10 mouse cellular contexts compared by ENCODE assay signal in the genomic region with DNA sequence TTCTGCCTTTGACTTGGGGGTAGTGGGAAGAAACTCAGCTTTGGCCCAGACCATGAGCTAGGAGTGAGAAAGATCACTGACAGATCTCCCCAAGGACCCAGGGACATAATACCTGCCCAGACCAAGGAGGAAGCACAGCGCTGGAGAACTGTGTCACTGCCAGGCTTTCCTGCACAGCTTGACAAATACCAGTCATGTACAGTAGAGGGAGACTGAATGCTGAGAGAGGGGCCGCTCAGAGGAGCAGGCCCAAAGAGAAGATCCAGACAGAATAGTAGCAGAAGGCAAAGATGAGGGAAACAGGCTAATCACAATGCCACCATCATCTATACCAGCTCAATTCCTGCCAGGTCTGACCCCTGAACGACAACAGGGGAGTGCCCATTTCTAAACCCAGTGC. TPM values are rescaled to one million over a fixed set of nuclear protein-coding genes. Genes with fewer than 3 reads are reported as not detected.
DNase-seq lines count a peak whose midpoint lies in the region; TF ChIP-seq lines count a peak whose summit lies in the region.
"Had no signal": no experiment of that assay in that cellular context is flagged by ENCODE, and none has a peak within 500 bp of the region (broad histone marks: within the 10 kb centered on the region; RNA-seq: fewer than 3 reads in every experiment).

No protein-coding gene starts in this region.

- no peaks in the 10 kb centered on the region for H3K36me3 ChIP-seq in MEL (ENCODE audit: control insufficient read depth in 1 of 2, insufficient read depth in 2 of 2, low read length in 2 of 2)

- TF ChIP-seq RAD21 in MEL (IDR thresholded peaks at IDR 0.05; ENCODE audit: low read depth, low read length): peak; percentile 32

- no peak for TF ChIP-seq POLR2A in MEL (IDR thresholded peaks at IDR 0.05; ENCODE audit: control insufficient read depth in 1 of 2, insufficient read depth in 1 of 2, low read depth in 1 of 2, low read length in 2 of 2, poor library complexity in 1 of 2)

- no peaks in the 10 kb centered on the region; a peak in 1 of 4 replicates for H3K4me1 ChIP-seq in MEL (ENCODE audit: control insufficient read depth in 1 of 2, insufficient read depth in 2 of 2, low read length in 2 of 2)
- H3K4me1 ChIP-seq: embryonic facial prominence, embryonic 12.5 days; liver, embryonic 13.5 days had no signal

- no peak overlapping the region for H3K27ac ChIP-seq in MEL (ENCODE audit: control insufficient read depth, low read depth, low read length)
- H3K27ac ChIP-seq: embryonic facial prominence, embryonic 12.5 days; liver, embryonic 13.5 days had no signal

- H3K9me3 ChIP-seq in MEL (replicated peaks; ENCODE audit: insufficient read depth, low read length): no peaks in the 10 kb centered on the region
- H3K9me3 ChIP-seq: embryonic facial prominence, embryonic 12.5 days; liver, embryonic 13.5 days had no signal

- peak in 2 of 3 experiments; percentile 5 to 40; a peak in 2 of 6 replicates for TF ChIP-seq CTCF in MEL (IDR thresholded peaks at IDR 0.05 in 2 of 3, conservative IDR thresholded peaks at IDR 0.05 in 1 of 3; ENCODE audit: control insufficient read depth in 1 of 3, insufficient read depth in 1 of 3, low read depth in 2 of 3, low read length in 3 of 3, poor library complexity in 1 of 3, severe bottlenecking in 1 of 3)

- peak; percentile 12 for DNase-seq in embryo, embryonic 10.5 days (ENCODE audit: low spot score)
- no peak for DNase-seq in embryo, embryonic 10 days (ENCODE audit: low spot score)
- DNase-seq in layer of hippocampus, postnatal 10 days (ENCODE audit: low spot score in 2 of 2): peak; percentile 30
- no peak for DNase-seq in layer of hippocampus, postnatal 36 days
- DNase-seq in MEL (ENCODE audit: low read depth, low spot score): no peak
- peak; percentile 37 for DNase-seq in heart, postnatal 4 days
- no peak for DNase-seq in T-cell, adult 2 months (ENCODE audit: low spot score)
- DNase-seq in kidney, adult 18-20 months: no peak
- DNase-seq: liver, embryonic 13.5 days had no signal

- no peaks in the 10 kb centered on the region for H3K79me2 ChIP-seq in MEL (ENCODE audit: control insufficient read depth, insufficient read depth, low read length, poor library complexity)

- no peak overlapping the region for H3K4me3 ChIP-seq in MEL (ENCODE audit: control insufficient read depth in 1 of 2, insufficient read depth in 1 of 2, low read depth in 2 of 2, low read length in 2 of 2)
- H3K4me3 ChIP-seq: embryonic facial prominence, embryonic 12.5 days; liver, embryonic 13.5 days had no signal

- no peak overlapping the region for H3K9ac ChIP-seq in MEL (ENCODE audit: control insufficient read depth, low read depth, low read length, poor library complexity, severe bottlenecking)
- H3K9ac ChIP-seq: embryonic facial prominence, embryonic 12.5 days; liver, embryonic 13.5 days had no signal

- TF ChIP-seq EP300 in MEL (IDR thresholded peaks at IDR 0.05; ENCODE audit: low read depth in 1 of 2, low read length in 2 of 2): no peak

- no peaks in the 10 kb centered on the region for H3K27me3 ChIP-seq in MEL (ENCODE audit: control insufficient read depth in 1 of 2, insufficient read depth in 2 of 2, low read length in 2 of 2)
- H3K27me3 ChIP-seq: embryonic facial prominence, embryonic 12.5 days; liver, embryonic 13.5 days had no signal

TF ChIP-seq in MEL, 35 proteins besides CTCF, POLR2A, EP300 and RAD21:
- TF ChIP-seq HCFC1 (IDR thresholded peaks at IDR 0.05; ENCODE audit: low read depth, low read length) (no peak), SMC3 (IDR thresholded peaks at IDR 0.05; ENCODE audit: low read depth, low read length) (peak; percentile 33; the same call in 1 of the 2 replicates)

RNA-seq across cellular contexts. Expression of gene Fbxo10, which starts 29.5 kb away (rescaled TPM):
- total RNA-seq in layer of hippocampus, postnatal 10 days (2021): 10 to 100 TPM; 31.6 to 35.5 TPM
- total RNA-seq in layer of hippocampus, postnatal 36 days (2021): 10 to 100 TPM; 43.3 to 47.7 TPM
- total RNA-seq in MEL (2012; rRNA removed): 2.0 and 2.2 TPM in 2 replicates
- 1 to 10 TPM in 1 of 2 experiments, not detected in 1; 6.5 TPM for polyA plus RNA-seq in MEL (2012; ENCODE audit: insufficient read depth in 1 of 2, insufficient read length in 2 of 2, low read depth in 1 of 2, low replicate concordance in 2 of 2, missing spikeins in 1 of 2)
- 10 to 100 TPM; 21.3 to 23.1 TPM for total RNA-seq in heart, postnatal 4 days (2021)

RNA-seq across cellular contexts. Expression of gene Polr1e, which starts 36.5 kb away (rescaled TPM):
- total RNA-seq in layer of hippocampus, postnatal 10 days (2021): 10 to 100 TPM; 17.2 to 17.4 TPM
- total RNA-seq in layer of hippocampus, postnatal 36 days (2021): 10 to 100 TPM; 12.0 to 12.6 TPM
- 35.4 and 40.8 TPM in 2 replicates for total RNA-seq in MEL (2012; rRNA removed)
- 10 to 100 TPM in 1 of 2 experiments, not detected in 1; 51.5 TPM for polyA plus RNA-seq in MEL (2012; ENCODE audit: insufficient read depth in 1 of 2, insufficient read length in 2 of 2, low read depth in 1 of 2, low replicate concordance in 2 of 2, missing spikeins in 1 of 2)
- 10 to 100 TPM; 41.6 to 45.0 TPM for total RNA-seq in heart, postnatal 4 days (2021)

RNA-seq across cellular contexts. Expression of gene Zbtb5, which starts 42.6 kb away (rescaled TPM):
- total RNA-seq in layer of hippocampus, postnatal 10 days (2021): 10 to 100 TPM; 18.3 to 18.5 TPM
- 10 to 100 TPM in 1 of 2 experiments, 1 to 10 TPM in 1; 9.7 to 10.3 TPM for total RNA-seq in layer of hippocampus, postnatal 36 days (2021)
- 7.8 and 9.1 TPM in 2 replicates for total RNA-seq in MEL (2012; rRNA removed)
- polyA plus RNA-seq in MEL (2012; ENCODE audit: insufficient read depth in 1 of 2, insufficient read length in 2 of 2, low read depth in 1 of 2, low replicate concordance in 2 of 2, missing spikeins in 1 of 2): 10 to 100 TPM in 1 of 2 experiments, not detected in 1; 10.2 TPM
- 10 to 100 TPM; 10.5 to 11.9 TPM for total RNA-seq in heart, postnatal 4 days (2021)

RNA-seq across cellular contexts. Expression of gene Tomm5, which starts 53.1 kb away (rescaled TPM):
- total RNA-seq in layer of hippocampus, postnatal 10 days (2021): 10 to 100 TPM; 61.4 to 69.8 TPM
- 10 to 100 TPM; 70.3 to 70.4 TPM for total RNA-seq in layer of hippocampus, postnatal 36 days (2021)
- 545 and 639 TPM in 2 replicates for total RNA-seq in MEL (2012; rRNA removed)
- 100 to 1,000 TPM in 1 of 2 experiments, not detected in 1; 309 TPM for polyA plus RNA-seq in MEL (2012; ENCODE audit: insufficient read depth in 1 of 2, insufficient read length in 2 of 2, low read depth in 1 of 2, low replicate concordance in 2 of 2, missing spikeins in 1 of 2)
- total RNA-seq in heart, postnatal 4 days (2021): 100 to 1,000 TPM; 119 to 141 TPM

Comparison
In these comparisons a context has a peak if more than half of its experiments do, and no peak if none do; other contexts are left out.
1. DNase-seq: peak in embryo, embryonic 10.5 days (single experiment), layer of hippocampus, postnatal 10 days (2 of 2) and heart, postnatal 4 days (single experiment); none in embryo, embryonic 10 days (single experiment), layer of hippocampus, postnatal 36 days (0 of 2), MEL (single experiment), T-cell, adult 2 months (single experiment) and kidney, adult 18-20 months (single experiment).